Mouse (Mus musculus) heart, embryonic 16.5 days (tissue): ENCODE data around the gene Prrg2. TPM values are rescaled to one million over a fixed set of nuclear protein-coding genes. Genes with fewer than 3 reads are reported as not detected.

Experiments
- ATAC-seq: fragments of 200-750 bp; cut with Nextera tagmentation; replicated peaks from 2 replicates; pipeline ENCODE4 v1.8.0; 2017; ENCODE audit warnings: moderate number of reproducible peaks; ENCODE audit not compliant: insufficient read depth, low FRiP score; ENCODE audit errors: extremely low read depth
- H3K27ac ChIP-seq: fragments of 300-500 bp; sonication (generic); 2 replicates; pipeline ENCODE4 v1.5.1; 2014; ENCODE audit warnings: mild to moderate bottlenecking, low read length, control low read depth, moderate library complexity
- H3K27me3 ChIP-seq: fragments of 300-500 bp; sonication (generic); 2 replicates; pipeline ENCODE4 v1.6.1; 2014; ENCODE audit warnings: low read length, mixed read lengths; ENCODE audit not compliant: control insufficient read depth, insufficient read depth
- H3K36me3 ChIP-seq: fragments of 300-500 bp; sonication (generic); 2 replicates; pipeline ENCODE4 v1.6.1; 2014; ENCODE audit not compliant: control insufficient read depth, insufficient read depth
- H3K4me1 ChIP-seq: fragments of 300-500 bp; sonication (generic); 2 replicates; pipeline ENCODE4 v1.6.1; 2014; ENCODE audit warnings: low read length, mixed read lengths; ENCODE audit not compliant: control insufficient read depth, insufficient read depth
- H3K4me2 ChIP-seq: fragments of 300-500 bp; sonication (generic); 2 replicates; pipeline ENCODE4 v1.6.1; 2014; ENCODE audit warnings: low read depth, mild to moderate bottlenecking, control low read depth, low read length
- H3K4me3 ChIP-seq: fragments of 300-500 bp; sonication (generic); 2 replicates; pipeline ENCODE4 v1.5.1; 2014; ENCODE audit warnings: mild to moderate bottlenecking, control low read depth, low read length
- H3K9ac ChIP-seq: fragments of 300-500 bp; sonication (generic); 2 replicates; pipeline ENCODE4 v1.6.1; 2014; ENCODE audit warnings: low read length, control low read depth
- H3K9me3 ChIP-seq: fragments of 300-500 bp; sonication (generic); replicated peaks from 2 replicates; pipeline ENCODE4 v1.6.1; 2016; ENCODE audit warnings: low read length; ENCODE audit not compliant: control insufficient read depth
- WGBS: fragments of 180-500 bp; shearing (Covaris S2); extraction: QIAGEN DNeasy Blood & Tissue Kit; methylation state at CpG from one replicate; pipeline ENCODE4 v1.1.7; 2014; 5-methylcytosine and 5-hydroxymethylcytosine counted together
- polyA plus RNA-seq: library from polyadenylated mRNA; unstranded; fragments of >200 nt; fragmentation: Nextera tagmentation; extraction: Ambion mirVana; gene quantifications from 2 replicates; pipeline ENCODE4 v1.2.1, GENCODE M21; 2015

Gene Prrg2
- polyA plus RNA-seq, 1 experiment from 2014 or later: 12.9 TPM

DNA sequence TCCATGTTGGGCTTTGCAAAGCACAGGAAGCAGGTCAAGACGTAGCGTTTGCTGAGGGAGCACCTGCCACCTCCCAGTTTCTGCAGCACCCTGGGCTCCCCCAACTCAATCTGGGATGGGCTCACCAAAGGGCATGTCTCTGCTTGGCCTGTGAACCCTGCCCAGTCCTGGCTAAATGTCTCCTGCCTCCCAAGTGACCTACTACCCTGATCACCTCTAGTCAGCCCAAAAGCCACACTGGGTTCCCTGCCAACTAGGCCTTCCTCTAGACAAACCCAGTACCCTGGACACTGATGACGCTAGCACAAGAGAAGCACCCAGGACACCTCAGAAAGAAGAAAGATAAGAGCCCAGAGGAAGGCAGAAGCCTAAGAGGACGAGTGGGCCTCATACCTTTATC is 49.7 kb downstream of the Prrg2 start:
- no peak overlapping the region for H3K4me2 ChIP-seq
- WGBS: 75% methylated on average over 4 of the region's 4 CpGs
- no peak for ATAC-seq
- H3K36me3 ChIP-seq: peaks cover 42% of the 10 kb centered on the region
- no peak overlapping the region for H3K4me3 ChIP-seq
- H3K9me3 ChIP-seq: no peaks in the 10 kb centered on the region
- no peaks in the 10 kb centered on the region for H3K27me3 ChIP-seq
- no peak overlapping the region for H3K9ac ChIP-seq
- peaks cover 8% of the 10 kb centered on the region for H3K4me1 ChIP-seq
- H3K27ac ChIP-seq: no peak overlapping the region

DNA sequence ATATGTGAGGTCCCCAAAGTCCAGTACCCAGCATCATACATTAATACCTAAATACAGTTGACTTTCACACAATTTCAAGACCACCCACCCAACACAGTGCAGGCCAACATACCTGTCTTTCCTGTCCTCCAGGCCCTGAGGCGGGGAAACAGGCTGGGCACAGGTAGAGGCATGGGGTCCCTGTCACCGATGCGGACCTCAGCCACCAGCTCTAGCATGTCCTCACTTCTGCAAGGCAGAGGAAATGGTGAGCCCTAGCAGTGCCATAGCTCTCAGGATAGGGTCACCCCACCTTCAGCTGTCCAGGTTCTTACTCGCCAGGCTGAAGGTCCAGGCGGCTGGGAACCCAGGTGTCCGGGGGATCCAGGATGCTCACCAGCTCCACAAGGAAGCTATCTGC is 50.5 kb downstream of the Prrg2 start:
- no peaks in the 10 kb centered on the region for H3K27me3 ChIP-seq
- 96% methylated on average over 6 of the region's 6 CpGs for WGBS
- no peak overlapping the region for H3K4me3 ChIP-seq
- H3K4me1 ChIP-seq: peaks cover 8% of the 10 kb centered on the region
- H3K36me3 ChIP-seq: peaks cover 50% of the 10 kb centered on the region
- H3K9me3 ChIP-seq: no peaks in the 10 kb centered on the region
- H3K4me2 ChIP-seq: no peak overlapping the region
- no peak overlapping the region for H3K9ac ChIP-seq
- H3K27ac ChIP-seq: no peak overlapping the region
- no peak for ATAC-seq

DNA sequence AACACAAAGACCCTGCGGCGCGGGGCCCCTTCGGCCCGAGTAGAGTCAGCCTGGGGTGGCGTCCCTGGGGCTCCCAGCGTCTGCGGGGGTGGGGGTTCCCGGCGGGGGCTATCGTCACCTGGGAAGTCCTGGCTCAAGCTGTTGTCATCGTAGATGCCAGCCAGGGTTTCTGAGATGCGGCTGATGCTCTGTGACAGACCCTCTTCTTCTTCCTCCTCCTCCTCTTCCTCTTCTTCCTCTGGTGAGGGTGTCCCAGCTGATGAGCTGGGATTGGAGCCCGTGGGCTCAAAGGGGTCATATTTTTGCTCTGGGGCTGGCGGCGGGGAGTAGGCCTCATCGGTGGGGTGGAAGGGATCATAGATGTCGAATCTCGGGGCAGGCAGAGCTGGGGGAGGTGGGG is 54.1 kb downstream of the Prrg2 start:
- Histone ChIP-seq H3K4me1 (no peaks in the 10 kb centered on the region), H3K27ac (no peak overlapping the region), H3K9me3 (no peaks in the 10 kb centered on the region), H3K36me3 (peaks cover 82% of the 10 kb centered on the region), H3K27me3 (no peaks in the 10 kb centered on the region), H3K4me2 (no peak overlapping the region), H3K9ac (no peak overlapping the region), H3K4me3 (no peak overlapping the region)
- no peak for ATAC-seq
- whole genome bisulfite sequencing: 94% methylated on average over 19 of the region's 19 CpGs

DNA sequence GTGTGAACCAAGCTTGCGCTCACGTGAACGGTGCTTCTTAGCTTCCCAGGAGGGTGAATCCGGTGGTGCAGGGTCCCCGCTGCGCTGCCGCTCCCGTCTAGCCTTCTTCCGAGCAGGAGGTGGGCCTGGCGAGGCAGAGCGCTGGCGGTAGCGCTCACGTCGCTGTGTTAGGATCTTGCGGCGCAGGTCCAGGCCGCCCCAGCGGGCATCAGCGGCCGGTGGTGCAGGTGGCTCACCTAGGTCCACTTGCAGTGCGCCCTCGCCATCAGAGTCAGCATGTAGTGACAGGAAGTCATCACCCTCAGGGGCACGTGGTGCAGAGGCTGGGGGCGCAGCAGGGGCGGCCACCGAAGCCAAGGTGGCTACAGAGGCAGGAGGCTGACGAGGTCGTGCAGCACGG is 54.6 kb downstream of the Prrg2 start:
- no peaks in the 10 kb centered on the region for H3K4me1 ChIP-seq
- no peak overlapping the region for H3K9ac ChIP-seq
- no peak overlapping the region for H3K4me3 ChIP-seq
- no peak for ATAC-seq
- 92% methylated on average over 30 of the region's 30 CpGs for WGBS
- H3K27me3 ChIP-seq: no peaks in the 10 kb centered on the region
- no peak overlapping the region for H3K27ac ChIP-seq
- H3K4me2 ChIP-seq: no peak overlapping the region
- peaks cover 87% of the 10 kb centered on the region for H3K36me3 ChIP-seq
- H3K9me3 ChIP-seq: no peaks in the 10 kb centered on the region

DNA sequence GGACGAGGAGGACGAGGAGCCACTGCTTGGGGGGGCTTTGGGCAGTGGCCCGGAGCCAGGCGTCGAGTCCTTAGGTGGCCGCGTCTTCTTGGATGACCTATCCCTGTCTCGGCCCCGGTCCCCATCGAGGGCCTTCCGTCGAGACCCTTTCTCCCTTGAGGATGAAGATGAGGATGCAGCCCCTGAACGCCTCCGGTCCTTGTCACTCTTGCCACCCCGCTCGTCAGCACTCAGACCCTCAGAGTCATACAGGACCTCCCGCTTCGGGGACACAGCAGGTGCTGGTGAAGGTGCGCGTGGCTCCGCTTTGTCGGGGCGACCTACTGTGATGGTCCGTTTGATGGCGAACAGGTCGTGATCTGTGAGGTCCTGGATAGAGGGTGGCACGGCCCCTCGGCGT is 55.3 kb downstream of the Prrg2 start:
- H3K27me3 ChIP-seq: no peaks in the 10 kb centered on the region
- no peak overlapping the region for H3K27ac ChIP-seq
- H3K4me3 ChIP-seq: no peak overlapping the region
- no peak overlapping the region for H3K9ac ChIP-seq
- no peak for ATAC-seq
- no peaks in the 10 kb centered on the region for H3K9me3 ChIP-seq
- no peaks in the 10 kb centered on the region for H3K4me1 ChIP-seq
- H3K4me2 ChIP-seq: no peak overlapping the region
- H3K36me3 ChIP-seq: peaks cover 87% of the 10 kb centered on the region
- WGBS: 95% methylated on average over 29 of the region's 29 CpGs

DNA sequence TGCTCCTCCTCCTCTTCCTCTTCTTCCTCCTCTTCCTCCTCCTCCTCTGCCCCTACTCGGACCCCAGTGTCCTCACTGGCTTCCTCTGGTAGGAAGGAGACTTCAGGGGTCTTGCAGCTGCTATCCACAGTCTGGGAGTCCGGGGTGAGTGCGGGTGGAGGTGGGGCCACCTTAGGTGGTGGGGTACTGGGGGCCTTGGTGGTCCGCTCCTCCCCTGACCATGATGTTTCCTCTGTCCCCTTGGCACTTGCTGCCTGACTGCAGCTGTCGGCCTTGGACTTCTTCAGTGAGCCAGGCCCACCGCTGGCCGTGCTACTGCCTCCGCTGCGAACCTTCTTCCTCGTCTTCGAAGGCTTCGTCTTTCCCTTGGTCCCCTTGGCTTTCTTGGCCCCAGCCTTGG is 56.0 kb downstream of the Prrg2 start:
- H3K4me1 ChIP-seq: 0 out of 2 replicates have a peak, but pooled peaks cover 2% of the 10 kb centered on the region
- no peak overlapping the region for H3K4me3 ChIP-seq
- H3K36me3 ChIP-seq: peaks cover 87% of the 10 kb centered on the region
- H3K4me2 ChIP-seq: no peak overlapping the region
- no peak overlapping the region for H3K27ac ChIP-seq
- H3K27me3 ChIP-seq: no peaks in the 10 kb centered on the region
- WGBS: 96% methylated on average over 11 of the region's 12 CpGs
- H3K9me3 ChIP-seq: no peaks in the 10 kb centered on the region
- no peak for ATAC-seq
- H3K9ac ChIP-seq: no peak overlapping the region

DNA sequence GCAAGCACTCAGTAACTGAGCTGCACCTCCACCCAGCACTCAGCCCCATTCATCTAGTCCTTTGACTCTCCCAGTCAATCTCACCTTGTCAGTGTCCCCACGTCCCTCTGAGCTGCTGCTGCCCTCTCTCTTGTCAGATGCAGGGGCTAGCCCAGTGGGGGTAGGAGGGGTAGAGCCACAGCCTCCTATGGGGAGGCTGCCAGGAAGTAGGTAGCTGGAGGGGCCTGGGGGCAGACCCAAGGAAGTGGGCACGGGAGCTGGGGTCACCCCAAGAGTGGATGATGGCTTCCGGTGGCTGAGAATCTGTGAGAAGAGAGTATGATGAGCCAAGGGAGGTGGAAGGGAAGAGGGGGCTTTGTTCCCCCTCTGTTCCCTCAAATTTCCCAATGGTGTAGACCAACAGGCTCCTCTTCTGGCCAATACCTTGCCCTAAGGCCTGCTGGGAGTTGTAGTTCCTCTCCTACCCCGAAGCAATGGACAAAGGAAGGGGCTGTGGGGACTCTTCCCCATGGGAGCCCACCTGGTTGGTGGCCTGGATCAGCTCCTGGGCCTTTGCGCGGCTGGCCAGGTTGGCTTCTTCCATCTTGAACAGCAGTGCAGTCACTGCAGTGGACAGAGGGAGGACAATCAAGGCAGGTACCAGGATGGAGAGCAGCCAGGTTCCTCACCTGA is 57.0 kb downstream of the Prrg2 start:
- no peaks in the 10 kb centered on the region for H3K9me3 ChIP-seq
- H3K36me3 ChIP-seq: peaks cover 89% of the 10 kb centered on the region
- H3K4me3 ChIP-seq: no peak overlapping the region
- 80% methylated on average over 6 of the region's 6 CpGs for WGBS
- H3K27ac ChIP-seq: no peak overlapping the region
- H3K9ac ChIP-seq: no peak overlapping the region
- ATAC-seq: no peak
- peaks cover 6% of the 10 kb centered on the region for H3K4me1 ChIP-seq
- no peaks in the 10 kb centered on the region for H3K27me3 ChIP-seq
- no peak overlapping the region for H3K4me2 ChIP-seq

DNA sequence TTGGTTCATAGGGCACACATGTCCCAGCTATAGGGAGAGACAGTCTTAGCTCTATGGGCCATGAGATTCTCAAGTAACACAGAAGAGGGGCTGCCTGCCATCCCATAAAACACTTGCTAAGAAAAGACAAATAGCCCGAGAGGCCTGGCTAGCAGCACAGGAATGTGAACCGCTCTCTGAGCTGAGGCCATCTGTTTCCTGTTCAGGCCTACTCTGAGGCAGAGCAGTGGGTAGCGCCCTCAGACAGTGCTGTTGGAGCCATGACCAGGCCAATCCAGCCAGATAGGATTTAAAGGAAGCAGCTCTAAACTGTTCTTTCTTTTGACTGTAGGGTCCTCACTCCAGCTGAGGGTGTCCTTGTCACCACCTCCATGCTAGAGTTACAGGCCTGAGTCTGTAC is 57.9 kb downstream of the Prrg2 start:
- H3K4me2 ChIP-seq: no peak overlapping the region
- 57% methylated on average over 3 of the region's 3 CpGs for WGBS
- peaks cover 13% of the 10 kb centered on the region for H3K4me1 ChIP-seq
- no peak for ATAC-seq
- H3K4me3 ChIP-seq: no peak overlapping the region
- H3K36me3 ChIP-seq: peaks cover 86% of the 10 kb centered on the region
- H3K27ac ChIP-seq: peak overlapping the region; percentile 35; the same call in 1 of the 2 replicates
- H3K9ac ChIP-seq: no peak overlapping the region
- no peaks in the 10 kb centered on the region for H3K27me3 ChIP-seq
- no peaks in the 10 kb centered on the region for H3K9me3 ChIP-seq
